Mouse (Mus musculus): ENCODE data around the gene Phkg2. TPM values are rescaled to one million over a fixed set of nuclear protein-coding genes. Genes with fewer than 3 reads are reported as not detected.

The Phkg2 gene
- polyA plus RNA-seq, 1 experiment from 2014 or later, result 41.7 TPM

DNA sequence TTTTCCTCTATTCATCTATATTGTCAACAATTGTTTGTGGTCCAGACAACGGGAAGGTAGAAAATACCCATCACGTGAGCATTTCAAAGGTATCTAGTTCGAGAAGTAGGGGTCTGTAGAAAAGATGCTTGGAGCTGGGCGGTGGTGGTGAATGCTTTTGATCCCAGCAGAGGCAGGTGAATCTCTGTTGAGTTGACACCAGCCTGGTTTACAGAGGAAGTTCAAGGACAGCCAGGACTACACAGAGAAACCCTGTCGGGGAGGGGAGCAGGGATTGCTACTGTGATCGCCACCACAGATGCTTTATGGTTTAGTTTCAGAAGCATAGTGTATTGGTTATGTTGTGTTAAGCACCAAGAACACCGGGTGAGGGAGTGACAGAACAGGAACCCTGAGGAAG lies 975 bp downstream of the Phkg2 start:
- peaks cover 10% of the 10 kb centered on the region for H3K4me1 ChIP-seq (replicated peaks; ENCODE audit: control insufficient read depth, insufficient read depth, low read length)
- H3K27me3 ChIP-seq (replicated peaks; ENCODE audit: control insufficient read depth, insufficient read depth, low read length), result no peaks in the 10 kb centered on the region
- H3K4me3 ChIP-seq (ENCODE audit: low read depth, low read length), result peak overlapping the region; percentile 90
- WGBS, result 15% methylated on average over 7 of the region's 7 CpGs
- H3K36me3 ChIP-seq (ENCODE audit: control insufficient read depth, insufficient read depth, low read length), result 0 out of 2 replicates have a peak, but pooled peaks cover 2% of the 10 kb centered on the region
- peak overlapping the region; percentile 67 for H3K27ac ChIP-seq (ENCODE audit: low read depth, low read length)
- peak overlapping the region; percentile 80 for H3K9ac ChIP-seq (ENCODE audit: low read depth, low read length)
- no peak for DNase-seq (ENCODE audit: low spot score)
- H3K9me3 ChIP-seq (ENCODE audit: control insufficient read depth, low read length), result no peaks in the 10 kb centered on the region
- no peak for ATAC-seq (replicated peaks; ENCODE audit: low FRiP score)
- peak overlapping the region; percentile 84 for H3K4me2 ChIP-seq

DNA sequence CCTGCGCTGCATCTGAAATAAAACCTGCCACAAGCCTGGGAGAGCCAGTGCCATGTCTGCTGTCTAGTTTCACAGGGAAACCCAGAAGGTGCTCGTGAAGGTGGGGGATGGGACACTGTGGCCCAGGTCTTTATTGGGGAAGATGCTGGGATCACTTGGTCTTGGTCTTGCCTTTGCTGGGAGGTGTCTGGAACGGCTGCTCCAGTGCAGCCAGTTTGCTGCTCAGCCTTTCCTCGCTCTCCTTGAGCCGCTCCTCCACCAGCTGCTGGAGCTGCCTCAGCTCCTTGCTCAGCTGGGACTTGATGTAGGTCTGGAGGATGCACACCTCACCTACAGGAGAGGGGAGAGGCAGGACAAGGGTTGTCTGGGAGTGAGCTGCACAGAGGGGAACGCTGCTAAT lies 10.1 kb downstream of the Phkg2 start:
- H3K27ac ChIP-seq (ENCODE audit: low read depth, low read length), result no peak overlapping the region
- no peaks in the 10 kb centered on the region for H3K27me3 ChIP-seq (replicated peaks; ENCODE audit: control insufficient read depth, insufficient read depth, low read length)
- no peak overlapping the region for H3K4me2 ChIP-seq
- DNase-seq (ENCODE audit: low spot score) (no peak), ATAC-seq (replicated peaks; ENCODE audit: low FRiP score) (no peak)
- H3K9ac ChIP-seq (ENCODE audit: low read depth, low read length), result no peak overlapping the region
- peaks cover 25% of the 10 kb centered on the region for H3K36me3 ChIP-seq (ENCODE audit: control insufficient read depth, insufficient read depth, low read length)
- peaks cover 21% of the 10 kb centered on the region for H3K4me1 ChIP-seq (replicated peaks; ENCODE audit: control insufficient read depth, insufficient read depth, low read length)
- WGBS, result 91% methylated on average over 6 of the region's 6 CpGs
- no peaks in the 10 kb centered on the region for H3K9me3 ChIP-seq (ENCODE audit: control insufficient read depth, low read length)
- H3K4me3 ChIP-seq (ENCODE audit: low read depth, low read length), result no peak overlapping the region

DNA sequence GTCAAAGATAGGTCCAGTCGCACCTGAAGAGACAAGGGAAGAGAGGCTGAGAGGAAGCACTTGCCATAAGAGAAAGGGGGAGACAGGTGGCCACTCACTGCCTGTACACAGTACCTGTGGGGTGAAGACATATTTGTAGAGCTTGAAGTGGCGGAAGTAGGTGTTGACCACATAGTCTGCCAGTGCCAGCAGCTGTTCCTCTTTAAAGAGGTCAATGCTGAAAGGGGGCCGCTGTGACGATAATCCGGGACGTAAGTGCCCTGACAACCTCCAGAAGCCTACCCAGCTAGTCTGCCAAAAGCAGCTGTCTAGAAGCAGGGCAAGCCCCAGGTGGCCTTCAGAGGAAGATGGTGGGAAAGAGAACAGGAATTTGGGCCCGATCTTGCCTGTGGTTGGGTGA lies 11.9 kb downstream of the Phkg2 start:
- Histone ChIP-seq H3K4me1 (replicated peaks; ENCODE audit: control insufficient read depth, insufficient read depth, low read length) (peaks cover 28% of the 10 kb centered on the region), H3K27ac (ENCODE audit: low read depth, low read length) (no peak overlapping the region), H3K4me3 (ENCODE audit: low read depth, low read length) (no peak overlapping the region), H3K9me3 (ENCODE audit: control insufficient read depth, low read length) (no peaks in the 10 kb centered on the region), H3K4me2 (no peak overlapping the region), H3K36me3 (ENCODE audit: control insufficient read depth, insufficient read depth, low read length) (peaks cover 20% of the 10 kb centered on the region; the same call in 1 of the 2 replicates), H3K9ac (ENCODE audit: low read depth, low read length) (no peak overlapping the region), H3K27me3 (replicated peaks; ENCODE audit: control insufficient read depth, insufficient read depth, low read length) (no peaks in the 10 kb centered on the region)
- ATAC-seq (replicated peaks; ENCODE audit: low FRiP score), result no peak
- 90% methylated on average over 7 of the region's 7 CpGs for WGBS
- no peak for DNase-seq (ENCODE audit: low spot score)

DNA sequence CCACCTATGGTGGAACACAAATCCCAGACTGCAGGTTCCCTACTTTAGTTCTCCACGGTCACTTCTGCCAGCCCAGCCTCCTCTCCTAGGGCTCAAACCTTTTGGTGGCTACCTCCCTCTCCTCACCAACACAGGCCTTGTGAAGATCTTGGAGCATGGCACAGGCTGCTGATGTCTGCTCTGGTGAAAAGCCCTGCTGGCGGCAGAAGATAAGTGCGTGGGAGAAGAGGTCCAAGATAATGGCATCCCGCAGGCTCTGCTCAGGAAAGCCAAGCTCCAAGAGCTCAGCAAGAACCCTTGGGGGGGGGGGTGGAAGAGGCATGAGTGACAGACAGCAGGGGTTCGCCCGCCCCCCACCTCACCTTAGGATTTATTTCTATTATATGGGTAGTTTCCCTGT lies 13.0 kb downstream of the Phkg2 start:
- ATAC-seq (replicated peaks; ENCODE audit: low FRiP score) (peak; percentile 32), DNase-seq (ENCODE audit: low spot score) (no peak)
- Histone ChIP-seq H3K4me3 (ENCODE audit: low read depth, low read length) (no peak overlapping the region), H3K9ac (ENCODE audit: low read depth, low read length) (peak overlapping the region; percentile 28; the same call in 1 of the 2 replicates), H3K27me3 (replicated peaks; ENCODE audit: control insufficient read depth, insufficient read depth, low read length) (no peaks in the 10 kb centered on the region), H3K36me3 (ENCODE audit: control insufficient read depth, insufficient read depth, low read length) (peaks cover 29% of the 10 kb centered on the region), H3K4me1 (replicated peaks; ENCODE audit: control insufficient read depth, insufficient read depth, low read length) (peaks cover 28% of the 10 kb centered on the region), H3K27ac (ENCODE audit: low read depth, low read length) (peak overlapping the region; percentile 1; the same call in 1 of the 2 replicates), H3K9me3 (ENCODE audit: control insufficient read depth, low read length) (no peaks in the 10 kb centered on the region), H3K4me2 (peak overlapping the region; percentile 12)
- 59% methylated on average over 6 of the region's 6 CpGs for whole genome bisulfite sequencing

DNA sequence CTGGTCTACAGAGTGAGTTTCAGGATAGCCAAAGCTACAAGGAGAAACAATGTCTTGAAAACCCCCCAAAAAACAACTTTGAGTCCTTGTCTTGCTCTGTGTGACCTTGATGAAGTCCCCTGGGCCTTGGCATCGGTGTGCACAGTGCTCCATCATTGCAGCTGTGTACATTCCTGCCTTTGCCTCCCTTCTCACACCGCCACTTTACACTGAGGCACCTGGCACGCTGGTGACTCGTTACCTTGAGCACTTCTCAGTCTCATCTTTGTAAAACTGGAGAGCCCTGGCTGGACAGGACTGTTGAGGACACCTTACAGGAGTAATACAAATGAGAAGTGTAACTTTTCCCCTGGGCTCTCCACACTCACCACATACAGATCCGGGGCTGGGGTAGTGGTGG lies 14.1 kb downstream of the Phkg2 start:
- H3K27me3 ChIP-seq (replicated peaks; ENCODE audit: control insufficient read depth, insufficient read depth, low read length), result no peaks in the 10 kb centered on the region
- WGBS, result 68% methylated on average over 5 of the region's 5 CpGs
- no peak overlapping the region for H3K27ac ChIP-seq (ENCODE audit: low read depth, low read length)
- H3K4me1 ChIP-seq (replicated peaks; ENCODE audit: control insufficient read depth, insufficient read depth, low read length), result peaks cover 28% of the 10 kb centered on the region
- no peak for ATAC-seq (replicated peaks; ENCODE audit: low FRiP score)
- H3K4me3 ChIP-seq (ENCODE audit: low read depth, low read length), result peak overlapping the region; percentile 95
- no peak for DNase-seq (ENCODE audit: low spot score)
- peak overlapping the region; percentile 94 for H3K4me2 ChIP-seq
- peaks cover 33% of the 10 kb centered on the region for H3K36me3 ChIP-seq (ENCODE audit: control insufficient read depth, insufficient read depth, low read length)
- no peaks in the 10 kb centered on the region for H3K9me3 ChIP-seq (ENCODE audit: control insufficient read depth, low read length)
- H3K9ac ChIP-seq (ENCODE audit: low read depth, low read length), result no peak overlapping the region; the same call in 1 of the 2 replicates

DNA sequence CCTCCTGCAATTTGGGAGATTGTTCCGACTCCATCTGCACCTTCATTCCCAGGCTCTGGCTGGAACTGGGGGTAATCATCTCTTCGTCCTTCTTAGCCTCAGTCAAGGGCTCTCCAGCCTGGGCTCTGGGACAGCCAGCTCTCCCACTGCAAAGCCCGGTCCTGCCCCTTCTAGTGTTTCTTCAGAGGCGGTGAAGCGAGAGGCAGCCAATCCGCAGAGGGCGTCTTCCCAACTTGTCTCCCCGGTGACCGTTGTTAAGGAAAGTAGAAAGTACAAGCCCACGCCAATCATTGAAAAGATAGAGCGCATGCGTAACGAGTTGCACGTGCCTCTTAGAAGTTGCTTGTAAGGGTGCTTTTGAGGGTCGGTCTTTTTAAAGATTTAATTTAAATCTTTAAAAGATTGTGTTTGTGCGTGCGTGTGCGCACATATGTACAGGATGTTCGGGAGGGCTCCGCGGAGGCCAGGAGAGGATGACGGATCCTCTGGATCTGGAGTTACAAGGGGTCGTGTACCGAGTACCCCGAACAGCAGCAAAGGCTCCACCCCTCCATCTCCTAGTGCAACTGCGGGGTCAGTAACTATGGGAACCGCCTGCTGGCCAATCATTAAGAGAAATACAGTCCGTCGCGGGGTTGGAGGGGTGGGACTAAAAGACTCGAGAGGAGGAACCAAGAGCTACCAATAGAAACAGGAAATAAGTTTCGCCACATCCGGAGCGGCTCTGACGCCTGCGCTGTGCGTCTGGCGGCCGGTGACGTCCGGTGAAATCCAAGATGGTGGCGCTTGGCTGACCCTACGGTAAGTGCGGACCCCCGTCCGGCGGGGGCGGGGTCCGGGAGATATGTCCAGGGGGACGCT lies 15.1 kb downstream of the Phkg2 start, which contains the start of the genes Ccdc189 and Rnf40:
Gene Ccdc189, minus strand, starts transcription at position 585 of the 861 bp plus-strand sequence.
Gene Rnf40, plus strand, starts transcription at position 757 of the 861 bp plus-strand sequence.
- no peaks in the 10 kb centered on the region for H3K9me3 ChIP-seq (ENCODE audit: control insufficient read depth, low read length)
- H3K27me3 ChIP-seq (replicated peaks; ENCODE audit: control insufficient read depth, insufficient read depth, low read length), result no peaks in the 10 kb centered on the region
- peak within 1 kb of the TSS; percentile 94 for H3K4me2 ChIP-seq
- peak within 1 kb of the TSS; percentile 45; the same call in 1 of the 2 replicates for H3K27ac ChIP-seq (ENCODE audit: low read depth, low read length)
- ATAC-seq (replicated peaks; ENCODE audit: low FRiP score) (peak; percentile 95), DNase-seq (ENCODE audit: low spot score) (peak; percentile 91)
- H3K4me1 ChIP-seq (replicated peaks; ENCODE audit: control insufficient read depth, insufficient read depth, low read length), result peaks cover 28% of the 10 kb centered on the region
- peak within 1 kb of the TSS; percentile 95 for H3K4me3 ChIP-seq (ENCODE audit: low read depth, low read length)
- peaks cover 33% of the 10 kb centered on the region for H3K36me3 ChIP-seq (ENCODE audit: control insufficient read depth, insufficient read depth, low read length)
- peak within 1 kb of the TSS; percentile 89 for H3K9ac ChIP-seq (ENCODE audit: low read depth, low read length)
- under 1% methylated on average over 50 of the region's 50 CpGs for WGBS

DNA sequence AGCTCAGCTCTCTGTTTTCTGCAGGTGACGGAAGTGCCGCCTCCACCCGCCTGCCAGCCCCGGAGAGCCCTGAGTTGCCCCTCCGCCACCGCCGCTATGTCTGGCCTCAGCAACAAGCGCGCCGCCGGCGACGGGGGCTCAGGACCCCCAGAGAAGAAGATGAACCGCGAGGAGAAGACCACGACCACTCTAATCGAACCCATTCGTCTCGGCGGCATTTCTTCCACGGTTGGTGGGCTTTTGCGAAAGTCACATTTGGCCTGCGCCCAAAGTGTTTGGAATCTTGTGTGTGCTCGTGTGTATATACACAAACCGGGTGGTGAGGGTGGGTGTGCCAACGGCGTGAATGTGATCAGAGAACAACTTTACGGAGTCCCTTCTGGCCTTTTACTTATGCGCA lies 15.8 kb downstream of the Phkg2 start:
- WGBS, result 4% methylated on average over 29 of the region's 29 CpGs
- no peaks in the 10 kb centered on the region for H3K9me3 ChIP-seq (ENCODE audit: control insufficient read depth, low read length)
- no peaks in the 10 kb centered on the region for H3K27me3 ChIP-seq (replicated peaks; ENCODE audit: control insufficient read depth, insufficient read depth, low read length)
- peaks cover 36% of the 10 kb centered on the region for H3K36me3 ChIP-seq (ENCODE audit: control insufficient read depth, insufficient read depth, low read length)
- ATAC-seq (replicated peaks; ENCODE audit: low FRiP score) (no peak), DNase-seq (ENCODE audit: low spot score) (no peak)
- H3K9ac ChIP-seq (ENCODE audit: low read depth, low read length), result peak overlapping the region; percentile 89
- H3K4me3 ChIP-seq (ENCODE audit: low read depth, low read length), result peak overlapping the region; percentile 95
- H3K4me1 ChIP-seq (replicated peaks; ENCODE audit: control insufficient read depth, insufficient read depth, low read length), result peaks cover 28% of the 10 kb centered on the region
- 0 out of 2 replicates have a peak overlapping the region, but pooled peaks have one; percentile 45 for H3K27ac ChIP-seq (ENCODE audit: low read depth, low read length)
- H3K4me2 ChIP-seq, result peak overlapping the region; percentile 94

DNA sequence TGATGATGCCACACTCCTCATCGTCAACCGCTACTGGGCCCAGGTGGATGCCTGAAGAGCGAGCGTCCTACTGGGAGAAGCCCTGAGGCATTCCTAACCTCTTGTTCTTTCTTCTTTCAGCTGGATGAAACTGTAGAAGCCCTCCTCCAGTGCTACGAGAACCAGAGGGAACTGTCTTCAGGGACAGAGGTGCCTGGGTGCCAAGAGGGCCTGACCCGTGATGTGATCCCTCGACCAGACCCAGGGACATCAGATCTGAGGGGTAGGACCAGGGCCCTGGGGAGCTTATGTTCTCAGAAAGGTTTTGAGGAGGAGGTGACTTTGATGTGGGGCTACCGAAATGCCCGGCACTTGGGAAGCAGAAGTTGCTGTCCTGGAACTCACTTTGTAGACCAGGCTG lies 16.5 kb downstream of the Phkg2 start:
- Histone ChIP-seq H3K4me3 (ENCODE audit: low read depth, low read length) (peak overlapping the region; percentile 95), H3K9ac (ENCODE audit: low read depth, low read length) (peak overlapping the region; percentile 89), H3K4me2 (peak overlapping the region; percentile 94), H3K36me3 (ENCODE audit: control insufficient read depth, insufficient read depth, low read length) (peaks cover 43% of the 10 kb centered on the region), H3K27ac (ENCODE audit: low read depth, low read length) (no peak overlapping the region), H3K4me1 (replicated peaks; ENCODE audit: control insufficient read depth, insufficient read depth, low read length) (peaks cover 28% of the 10 kb centered on the region), H3K9me3 (ENCODE audit: control insufficient read depth, low read length) (no peaks in the 10 kb centered on the region), H3K27me3 (replicated peaks; ENCODE audit: control insufficient read depth, insufficient read depth, low read length) (no peaks in the 10 kb centered on the region)
- WGBS, result 95% methylated on average over 9 of the region's 9 CpGs
- DNase-seq (ENCODE audit: low spot score) (no peak), ATAC-seq (replicated peaks; ENCODE audit: low FRiP score) (no peak)
